Mouse (Mus musculus): ENCODE data around the gene Csrp1.

Csrp1 gene

DNA sequence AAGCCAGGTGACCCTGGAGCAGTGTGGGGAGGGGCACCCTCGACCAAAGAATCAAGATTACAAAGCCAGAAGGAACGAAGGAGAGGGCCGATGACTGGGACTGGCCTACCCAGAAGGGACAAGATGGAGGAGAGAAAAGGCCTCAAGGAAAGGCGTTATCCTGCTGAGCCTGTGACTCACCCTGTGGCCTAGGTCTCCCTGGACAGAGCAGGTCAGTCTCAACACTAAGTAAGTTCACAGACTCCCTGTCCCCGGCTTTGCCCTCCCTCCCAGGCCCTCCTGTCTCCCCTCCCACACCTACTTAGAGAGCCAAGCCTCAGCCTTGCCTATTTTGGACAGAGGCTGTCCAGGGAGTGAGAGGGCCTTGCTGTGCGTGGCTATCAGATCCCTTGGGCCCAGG is at the start of gene Csrp1:
Csrp1 (plus strand) TSS at position 79 of the 400 bp plus-strand sequence.
- DNase-seq: no peak

DNA sequence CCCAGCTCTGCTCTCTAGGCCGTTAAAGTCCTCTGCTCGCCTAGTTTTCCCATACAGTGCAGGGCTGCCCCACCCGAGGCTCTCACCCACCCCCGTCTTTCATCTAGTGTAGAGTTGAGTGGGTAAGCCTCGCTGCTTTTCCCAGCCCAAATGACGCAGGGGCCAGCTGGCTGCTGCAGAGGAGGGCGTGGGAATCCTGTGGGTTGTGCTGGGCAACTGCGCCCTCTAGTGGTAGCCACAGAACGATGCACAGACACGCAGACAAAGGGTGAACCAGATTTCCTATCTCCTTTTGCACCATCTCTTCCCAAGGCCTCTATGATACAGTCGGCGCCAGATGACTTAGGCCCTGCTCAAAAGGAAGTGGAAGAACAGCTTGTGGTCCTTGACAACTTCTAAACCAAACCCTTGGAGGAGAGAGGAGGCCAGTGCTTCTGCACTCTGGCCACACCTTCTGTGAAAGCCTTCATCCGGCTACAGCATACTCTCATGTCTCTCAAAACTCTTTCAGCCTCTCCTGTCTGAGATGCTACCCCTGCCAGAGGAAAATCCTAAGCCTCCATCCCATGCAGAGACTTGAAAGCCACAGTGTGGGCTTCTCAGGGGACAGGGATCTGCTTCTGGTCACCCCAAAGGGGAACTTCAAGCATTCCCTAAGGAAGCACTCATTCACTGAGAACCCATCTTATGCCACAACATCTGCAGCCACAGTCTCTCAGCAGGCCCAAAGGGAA is 49.3 kb upstream of the Csrp1 start:
- DNase-seq: peak; percentile 92

DNA sequence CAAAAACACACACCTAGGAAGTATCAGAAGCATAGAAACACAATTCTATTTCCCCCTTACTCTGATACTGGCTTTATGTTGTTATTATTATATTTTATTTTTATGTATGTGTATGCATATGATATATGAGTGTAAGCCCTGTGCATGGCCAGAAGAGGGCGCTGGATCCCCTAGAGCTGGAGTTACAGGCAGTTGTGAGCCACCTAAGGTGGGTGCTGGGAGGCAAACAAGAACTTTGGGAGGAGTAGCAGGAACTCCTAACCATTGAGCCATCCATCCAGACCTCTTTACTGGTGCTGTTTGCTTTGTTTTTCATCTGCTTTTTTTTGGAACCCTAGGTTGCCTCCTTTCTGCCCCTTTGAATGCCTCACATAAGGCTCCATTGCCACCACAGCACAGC is 48.5 kb upstream of the Csrp1 start:
- no peak for DNase-seq

DNA sequence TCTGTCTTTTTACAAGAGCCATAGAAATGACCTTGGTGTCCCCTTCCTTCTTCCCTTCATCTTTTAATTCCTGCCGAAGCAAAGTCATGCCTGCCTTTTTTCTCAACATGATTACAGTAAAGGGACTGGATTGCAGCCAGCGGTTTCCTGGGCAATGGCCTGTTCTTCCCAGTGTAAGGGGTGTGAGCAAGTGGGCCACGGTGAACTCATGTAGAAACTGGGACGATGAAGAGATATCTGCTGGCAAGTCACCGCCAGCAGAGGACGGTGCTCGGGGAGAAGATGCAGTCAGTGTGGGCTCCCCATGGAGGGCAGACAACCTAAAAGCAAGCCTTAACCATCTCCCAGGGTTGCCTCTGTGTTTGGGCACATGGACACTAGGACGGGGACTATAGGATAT is 47.9 kb upstream of the Csrp1 start:
- no peak for DNase-seq

DNA sequence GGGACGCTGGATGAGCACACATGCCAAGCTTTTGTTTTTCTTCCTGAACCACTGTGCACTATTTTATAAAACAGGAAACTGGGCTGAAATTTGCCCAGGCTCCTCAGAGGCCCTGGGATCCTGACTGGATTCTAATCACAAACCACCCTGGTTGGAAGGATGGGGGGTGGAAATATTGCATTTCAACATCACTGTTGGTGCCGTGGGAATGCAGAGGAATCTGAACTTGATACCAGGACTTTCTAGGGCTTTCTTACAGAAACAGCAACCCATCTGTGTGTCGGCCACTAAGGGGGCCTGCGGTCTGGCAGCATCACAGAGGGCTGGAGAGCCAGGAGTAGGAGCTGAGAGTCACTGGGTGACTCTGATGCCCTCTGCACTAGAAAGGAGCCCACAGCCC is 47.5 kb upstream of the Csrp1 start:
- DNase-seq: no peak

DNA sequence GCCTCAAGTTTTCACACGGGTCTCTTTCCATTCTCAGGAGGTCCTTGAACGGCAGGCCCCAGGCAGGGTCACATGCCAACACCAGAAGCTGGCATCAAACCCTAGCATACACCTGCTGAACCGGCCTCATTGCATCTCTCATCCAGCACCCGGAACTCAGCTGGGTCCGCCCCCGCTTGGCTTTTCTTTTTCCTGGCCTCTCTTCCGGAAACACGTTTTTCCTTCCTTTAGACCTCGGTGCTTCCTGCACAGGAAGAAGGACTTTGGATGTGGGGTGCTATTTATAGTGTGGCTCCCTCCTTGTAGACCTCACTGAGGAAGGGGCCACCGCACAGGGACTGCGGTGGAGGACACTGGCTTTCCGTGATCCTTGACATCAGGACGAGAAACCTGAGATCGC is 46.4 kb upstream of the Csrp1 start:
- no peak for DNase-seq

DNA sequence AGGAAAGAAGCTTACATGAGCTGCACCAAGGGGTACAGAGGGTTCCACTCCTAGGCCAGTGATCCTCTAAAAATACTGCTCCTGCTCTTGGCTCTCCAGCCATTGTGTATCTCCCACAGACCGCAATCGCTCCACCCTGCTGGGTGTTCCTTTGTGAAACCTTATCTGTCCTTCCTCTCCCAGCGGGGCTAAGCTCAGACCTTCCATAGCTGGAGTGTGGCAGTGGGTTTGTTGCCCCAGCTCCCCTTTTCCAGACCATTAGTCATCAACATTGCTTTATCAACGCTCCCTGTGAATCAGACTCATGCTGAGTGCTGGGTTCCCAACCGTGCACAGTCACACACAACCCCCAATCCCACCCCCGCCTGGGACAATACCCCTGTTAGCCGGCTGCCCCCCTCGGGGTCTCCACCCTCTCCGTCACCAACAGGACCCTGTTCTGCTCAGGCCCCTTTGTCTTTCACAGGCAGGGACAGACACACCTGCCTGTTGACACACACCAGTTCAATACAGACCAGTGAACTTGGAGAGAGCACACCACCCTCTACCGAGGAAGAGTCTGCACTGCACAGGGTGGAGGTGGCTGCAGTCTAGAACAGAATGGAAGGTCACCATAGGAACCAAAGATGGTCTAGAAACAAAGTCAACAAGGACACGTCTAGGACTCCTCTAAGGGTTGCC is 44.3 kb upstream of the Csrp1 start:
- no peak for DNase-seq

DNA sequence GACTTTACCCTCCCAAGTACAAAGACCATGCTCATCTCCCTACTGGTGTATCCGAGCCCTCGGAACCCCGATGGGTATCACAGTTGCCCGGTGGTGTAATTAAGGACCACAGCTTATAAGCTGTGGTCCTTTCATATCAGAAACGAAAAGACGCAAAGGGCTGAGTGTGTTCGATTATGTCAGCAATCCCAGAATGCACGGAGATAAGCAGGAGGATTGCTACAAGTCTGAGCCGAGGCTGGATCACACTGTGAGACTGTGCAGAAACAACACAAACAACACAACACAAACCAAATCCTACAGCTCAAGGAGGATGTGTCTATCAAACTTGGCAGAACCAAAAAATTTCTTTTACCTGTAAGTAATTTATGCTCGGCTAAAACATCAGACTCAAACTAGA is 43.6 kb upstream of the Csrp1 start:
- no peak for DNase-seq

DNA sequence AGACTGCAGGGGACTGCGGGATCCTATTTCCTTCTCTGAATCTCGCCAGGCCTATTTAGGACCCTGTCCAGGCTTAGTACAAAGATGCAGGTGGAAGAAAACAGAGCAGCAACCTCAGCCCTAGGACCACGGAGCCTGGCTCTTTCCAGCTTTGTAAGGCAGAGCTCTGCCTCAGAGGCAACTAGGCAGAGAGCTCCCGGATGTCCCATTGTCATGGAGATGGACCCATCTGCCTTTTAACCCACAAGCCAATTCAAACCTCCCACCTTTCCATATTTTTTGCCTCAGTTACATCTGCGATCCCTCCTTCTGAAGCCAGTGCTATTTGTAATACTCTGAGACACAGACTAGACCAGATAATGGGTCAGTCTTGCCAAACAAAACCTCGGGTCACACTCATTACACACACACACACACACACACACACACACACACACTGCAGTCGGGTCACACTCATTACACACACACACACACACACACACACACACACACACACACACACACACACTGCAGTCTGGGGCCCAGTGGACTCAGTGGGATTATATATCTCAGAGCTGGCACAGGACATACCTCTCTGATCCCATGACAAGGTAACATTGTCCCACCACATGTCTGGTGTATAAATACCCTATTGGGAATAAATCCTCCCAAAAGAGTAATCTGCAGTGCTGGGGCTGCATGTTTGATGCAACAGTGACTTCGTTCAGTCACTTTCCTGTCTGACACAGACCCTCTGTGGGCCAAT is 42.8 kb upstream of the Csrp1 start:
- DNase-seq: no peak

DNA sequence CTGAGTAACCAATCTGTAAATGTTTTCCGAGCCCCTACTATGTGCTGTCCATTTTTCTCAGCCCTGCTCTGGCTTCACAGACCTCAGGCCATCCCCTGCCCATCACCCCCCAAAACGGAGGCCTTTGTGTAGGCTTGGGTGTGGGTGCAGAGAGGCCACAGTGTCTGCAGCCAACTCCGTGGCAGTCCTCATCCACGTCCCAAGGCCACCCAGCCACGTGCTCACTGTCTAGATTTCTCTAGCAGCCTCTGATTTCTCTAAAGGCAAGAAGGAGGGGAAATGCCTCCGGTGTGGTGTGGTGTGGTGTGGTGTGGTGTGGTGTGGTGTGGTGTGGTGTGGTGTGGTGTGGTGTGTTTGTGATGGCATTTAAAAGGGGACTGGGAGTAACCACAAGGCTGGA is 41.7 kb upstream of the Csrp1 start:
- no peak for DNase-seq

DNA sequence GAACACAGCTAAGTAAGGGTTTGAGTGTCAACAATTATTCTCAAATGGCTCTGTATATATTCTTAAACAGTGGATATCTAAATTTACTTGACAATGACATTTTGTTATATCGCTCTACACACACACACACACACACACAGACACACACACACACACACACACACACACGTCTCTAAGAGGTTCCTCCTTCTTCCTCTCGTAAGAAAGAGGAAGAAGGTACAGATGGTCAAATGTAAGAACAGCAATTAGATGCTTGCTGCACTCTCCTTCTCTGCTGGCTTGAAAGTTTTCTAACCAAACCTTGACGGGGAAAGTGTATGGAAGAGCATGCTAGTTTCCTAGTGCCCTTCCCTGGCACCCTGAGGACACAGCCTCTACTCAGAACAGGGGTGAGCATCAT is 39.1 kb upstream of the Csrp1 start:
- DNase-seq: no peak

DNA sequence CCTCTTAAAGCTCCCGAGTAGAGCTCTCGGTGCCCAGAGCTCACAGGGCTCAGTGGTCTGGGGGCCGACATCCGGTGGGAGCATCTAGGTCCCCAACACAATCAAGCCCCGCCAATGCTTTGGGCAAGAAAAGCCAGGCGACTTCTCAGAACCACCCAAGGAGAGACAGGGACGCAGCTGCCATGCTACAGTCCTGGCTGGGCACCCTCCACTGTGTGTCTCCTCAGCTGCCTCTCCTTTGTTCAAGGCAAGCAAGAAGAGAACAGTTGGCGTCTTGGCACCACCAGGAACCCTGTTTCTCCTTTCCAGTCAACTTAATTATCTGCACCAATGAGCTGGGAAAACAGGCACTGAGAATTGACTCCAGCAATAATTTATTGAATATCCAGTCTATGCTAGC is 38.7 kb upstream of the Csrp1 start:
- DNase-seq: no peak

DNA sequence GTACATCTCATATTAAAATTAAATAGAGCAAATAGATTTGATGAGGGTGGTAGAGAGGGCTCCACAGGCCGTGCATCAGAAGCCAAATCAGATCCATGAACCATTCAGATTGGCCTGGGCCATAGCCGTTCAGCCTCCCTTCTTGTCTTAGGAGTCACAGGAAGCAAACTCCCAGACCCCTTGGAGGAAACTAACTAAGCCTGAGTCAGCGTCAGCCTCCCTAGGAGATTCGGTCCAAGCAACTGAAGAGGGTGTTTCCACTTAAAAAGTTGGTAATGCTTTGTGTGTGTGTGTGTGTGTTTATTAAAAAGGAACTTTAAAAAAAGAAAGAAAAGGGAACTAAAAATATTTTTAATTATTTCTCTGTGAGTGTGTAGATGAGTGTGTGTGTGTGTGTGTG is 35.0 kb upstream of the Csrp1 start:
- no peak for DNase-seq

DNA sequence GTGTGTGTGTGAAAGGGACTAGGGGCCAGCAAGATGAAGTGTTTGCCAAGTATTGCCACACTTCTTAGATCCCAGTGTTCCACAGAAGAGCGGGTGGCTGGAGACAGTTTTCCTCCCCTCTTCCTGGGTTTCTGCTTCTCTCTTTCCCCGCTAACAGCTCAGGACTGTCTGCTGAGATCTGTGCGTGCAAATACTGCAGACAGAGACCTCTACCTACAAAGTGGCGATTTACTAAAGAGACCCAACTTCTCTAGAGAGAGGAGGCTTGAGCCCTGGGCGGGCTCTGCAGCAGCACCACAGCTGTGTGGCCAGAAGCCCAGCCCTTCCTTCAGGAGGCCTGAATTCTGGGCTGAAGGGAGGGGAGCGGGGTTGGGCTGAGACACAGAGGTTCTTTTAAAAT is 34.5 kb upstream of the Csrp1 start:
- DNase-seq: no peak

DNA sequence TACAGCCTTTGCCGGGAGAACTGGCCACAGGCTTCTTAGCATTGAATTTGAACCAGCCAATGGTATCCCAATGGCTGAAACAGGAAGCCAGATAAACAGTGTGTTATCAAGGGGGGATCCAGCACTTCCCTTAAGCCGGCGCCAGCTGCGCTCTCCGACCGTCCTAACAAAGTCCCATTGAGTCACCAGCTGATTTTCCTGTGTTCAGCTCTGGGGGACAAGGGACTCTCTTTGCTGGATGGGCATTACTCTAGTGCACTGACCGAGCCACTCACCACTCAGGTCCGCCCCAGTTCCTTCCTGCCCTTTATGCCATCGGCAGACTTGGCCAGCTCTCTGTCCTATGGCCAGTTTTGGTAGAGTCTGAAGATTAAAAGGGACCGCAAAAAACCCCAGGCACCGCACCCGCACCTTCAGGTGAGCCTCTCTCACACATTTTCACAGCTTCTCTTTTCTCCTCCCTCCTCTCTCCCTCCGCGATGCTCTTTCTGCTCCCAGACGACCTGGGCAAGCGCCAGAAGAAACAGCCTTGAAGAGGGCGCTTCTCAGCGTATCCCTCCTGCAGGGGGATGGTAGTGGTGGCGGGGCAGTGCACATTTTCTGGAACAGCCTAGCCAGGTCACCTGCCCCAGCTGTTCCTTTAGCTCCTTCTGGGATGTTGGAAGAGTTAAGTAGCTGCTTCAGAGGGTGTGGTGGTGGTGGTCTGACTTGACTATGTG is 32.9 kb upstream of the Csrp1 start:
- DNase-seq: peak; percentile 66

DNA sequence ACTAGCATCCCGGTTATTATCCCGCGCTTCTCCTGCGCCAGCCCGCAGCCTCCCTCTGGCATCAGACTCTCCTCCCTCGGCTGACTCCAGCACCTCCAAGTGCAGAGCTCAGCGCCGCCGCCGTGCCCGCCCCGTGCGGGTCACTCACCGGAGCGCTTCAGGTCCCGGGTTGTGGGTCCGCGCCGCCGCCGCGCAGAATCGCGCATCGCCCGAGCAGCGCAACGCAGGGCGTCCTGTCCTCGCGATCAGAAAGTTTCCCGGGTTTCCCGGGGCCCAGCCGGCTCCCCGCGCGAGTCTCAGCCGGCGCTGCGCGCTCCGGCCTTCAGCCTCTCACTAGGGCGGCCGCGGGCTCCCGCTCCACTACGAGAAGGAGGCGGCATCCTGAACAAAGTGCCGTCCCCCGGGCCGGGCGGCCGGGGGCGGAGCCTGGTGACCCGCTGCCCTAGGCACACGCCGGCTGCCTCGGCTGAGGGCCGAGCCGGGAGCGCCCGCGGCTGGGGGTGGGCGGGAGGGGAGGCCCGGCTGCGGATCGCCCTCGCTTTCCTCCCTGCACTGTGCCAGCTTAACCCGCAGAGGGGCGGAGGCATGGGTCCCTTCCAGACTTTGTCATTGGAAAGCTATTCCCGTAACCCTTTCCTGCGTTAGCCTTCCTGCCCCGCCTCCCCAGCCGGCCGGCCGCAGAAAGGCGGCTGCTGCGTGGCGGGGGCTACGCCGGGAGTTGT is 31.9 kb upstream of the Csrp1 start:
- DNase-seq: peak; percentile 91

DNA sequence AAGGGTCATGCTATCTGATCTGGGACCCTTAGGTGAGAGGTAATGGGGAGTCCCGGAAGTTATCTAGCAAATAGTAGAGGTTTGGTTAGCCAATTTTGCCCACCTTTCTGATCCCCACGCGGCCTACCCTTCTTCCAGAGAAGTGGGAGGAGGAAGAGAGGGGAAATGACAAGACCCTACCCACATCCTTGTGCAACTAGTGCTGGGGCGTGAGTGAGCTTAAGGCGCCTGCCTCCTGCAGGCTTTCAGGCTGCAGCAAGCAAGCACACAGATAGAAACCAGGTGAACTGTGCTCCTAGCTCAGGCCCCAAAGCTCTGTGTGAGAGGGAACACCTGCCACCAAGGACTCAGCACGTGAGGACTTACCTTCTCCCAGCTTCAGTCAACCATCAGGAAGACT is 31.2 kb upstream of the Csrp1 start:
- no peak for DNase-seq

DNA sequence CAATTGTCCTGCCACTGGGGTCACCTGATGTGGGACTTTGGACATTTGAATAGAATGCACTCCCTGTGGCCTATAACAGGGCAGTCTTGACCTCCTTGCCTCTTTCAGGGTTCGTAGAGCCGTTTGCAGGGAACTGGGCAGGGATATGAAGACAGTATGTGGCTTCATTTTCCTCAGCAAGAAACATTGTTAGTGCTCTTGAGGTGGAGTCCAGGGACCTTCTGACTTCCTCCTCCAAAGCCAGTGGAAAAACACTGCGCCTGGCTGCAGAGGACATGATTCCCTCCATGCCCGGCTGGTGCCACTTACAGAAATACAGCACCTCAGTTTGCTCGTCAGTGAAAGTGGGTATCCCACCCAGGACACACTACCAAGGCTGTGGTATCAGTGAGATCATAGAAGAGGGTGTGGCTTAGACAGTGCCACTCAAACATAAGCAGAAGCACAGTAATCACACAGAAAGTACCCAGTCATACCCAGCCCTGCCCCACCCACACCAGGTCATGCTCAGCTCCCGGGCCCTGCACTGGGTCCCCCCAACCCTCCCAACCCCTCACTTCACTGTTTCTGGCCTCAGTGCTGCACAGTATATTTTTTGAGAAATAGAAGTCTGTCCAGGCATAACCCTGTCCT is 29.0 kb upstream of the Csrp1 start:
- no peak for DNase-seq

DNA sequence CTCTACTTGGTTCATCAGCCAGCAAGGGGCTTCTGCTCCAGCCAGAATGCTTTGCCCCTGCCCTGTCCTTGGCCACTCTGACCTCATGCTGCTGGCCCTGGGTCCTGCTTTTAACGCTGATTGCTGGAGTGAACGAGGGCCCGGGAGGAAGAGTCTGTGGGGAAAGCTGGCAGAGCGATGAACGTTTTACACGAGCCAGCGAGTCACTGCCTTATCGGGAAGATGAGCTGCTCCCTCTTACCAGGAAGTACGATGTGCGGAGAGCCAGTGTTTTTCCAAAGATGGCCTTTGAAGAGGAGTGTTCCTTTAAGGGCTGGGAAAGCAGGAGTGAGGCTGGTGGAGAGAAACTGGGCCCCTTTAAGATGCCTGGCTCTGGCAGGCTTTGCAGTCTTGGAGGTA is 28.4 kb upstream of the Csrp1 start:
- no peak for DNase-seq

DNA sequence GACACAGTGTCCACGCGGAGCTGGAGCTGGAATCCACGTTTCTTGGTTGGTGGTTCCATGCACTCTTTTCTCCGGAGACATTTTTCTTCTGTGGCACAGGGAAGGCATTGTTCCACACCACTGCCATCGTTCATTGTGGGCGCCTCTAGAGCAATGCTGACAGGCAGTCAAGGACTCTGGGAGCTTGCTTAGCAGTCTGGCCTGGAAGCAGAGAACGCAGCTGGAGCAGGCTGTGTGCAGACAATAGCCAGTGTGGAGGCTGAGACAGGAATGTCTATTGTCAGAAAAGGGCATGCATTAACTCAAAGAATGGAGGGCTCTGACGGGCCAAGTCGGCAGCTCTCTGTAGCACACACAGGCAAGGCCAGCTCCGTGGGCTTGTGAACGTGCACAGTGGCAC is 25.7 kb upstream of the Csrp1 start:
- peak; percentile 35 for DNase-seq

DNA sequence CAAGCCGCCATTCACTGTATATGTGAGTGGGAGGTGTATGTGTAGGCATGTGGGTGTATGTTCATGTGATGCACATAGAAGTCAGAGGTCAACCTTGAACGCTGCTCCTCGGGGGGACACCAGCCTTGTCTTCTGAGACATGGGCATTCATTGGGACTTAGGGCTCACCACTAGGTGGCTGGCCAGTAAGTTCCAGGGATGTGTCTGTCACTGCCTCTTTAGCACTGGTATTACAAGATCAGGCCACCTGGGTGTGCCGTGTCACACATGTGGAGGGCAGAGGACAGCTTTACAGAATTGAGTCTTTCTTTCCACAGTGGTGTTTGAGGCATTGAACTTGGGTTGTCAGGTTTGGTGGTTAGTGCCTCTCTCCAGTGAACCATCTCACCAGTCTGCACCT is 22.4 kb upstream of the Csrp1 start:
- no peak for DNase-seq

DNA sequence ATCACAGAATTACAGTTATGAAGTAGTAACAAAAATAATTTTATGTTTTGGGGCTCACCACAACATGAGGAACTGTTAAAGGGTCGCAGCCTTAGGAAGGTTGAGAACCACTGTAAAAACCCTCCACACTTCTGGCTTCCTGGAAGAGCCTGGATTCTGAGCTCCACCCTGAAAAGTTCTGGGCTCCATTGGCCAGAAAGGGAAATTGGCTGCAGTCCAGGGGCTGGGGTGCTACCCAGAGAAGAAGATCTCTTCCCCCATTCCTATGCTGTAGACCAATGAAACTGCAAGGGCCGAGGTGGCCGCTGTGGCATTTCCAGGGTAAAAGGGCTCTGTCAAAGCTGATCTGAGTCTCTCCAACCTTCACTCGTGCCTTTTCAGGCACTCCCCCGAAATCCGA is 21.8 kb upstream of the Csrp1 start:
- no peak for DNase-seq
